Mouse (Mus musculus) lung, embryonic 15.5 days (tissue): ENCODE data around the gene Slc4a1. TPM values are rescaled to one million over a fixed set of nuclear protein-coding genes. Genes with fewer than 3 reads are reported as not detected.

ENCODE experiments used
- ATAC-seq: fragments of 200-750 bp; cut with Nextera tagmentation; 2 replicates; pipeline ENCODE4 v1.8.0; 2017; ENCODE audit warnings: moderate number of reproducible peaks, borderline replicate concordance; ENCODE audit not compliant: low FRiP score, low TSS enrichment; ENCODE audit errors: extremely low read depth
- H3K27ac ChIP-seq: fragments of 300-500 bp; sonication (generic); 2 replicates; pipeline ENCODE4 v1.5.1; 2015; ENCODE audit warnings: moderate library complexity, mild to moderate bottlenecking, inconsistent platforms
- H3K27me3 ChIP-seq: fragments of 300-500 bp; sonication (generic); 2 replicates; pipeline ENCODE4 v1.6.1; 2015; ENCODE audit warnings: inconsistent platforms
- H3K36me3 ChIP-seq: fragments of 300-500 bp; sonication (generic); 2 replicates; pipeline ENCODE4 v1.6.1; 2015; ENCODE audit warnings: inconsistent platforms
- H3K4me1 ChIP-seq: fragments of 300-500 bp; sonication (generic); 2 replicates; pipeline ENCODE4 v1.6.1; 2015; ENCODE audit warnings: inconsistent platforms
- H3K4me2 ChIP-seq: fragments of 300-500 bp; sonication (generic); 2 replicates; pipeline ENCODE4 v1.6.1; 2015; ENCODE audit warnings: inconsistent platforms, mild to moderate bottlenecking, moderate library complexity
- H3K4me3 ChIP-seq: fragments of 300-500 bp; sonication (generic); 2 replicates; pipeline ENCODE4 v1.5.1; 2015; ENCODE audit warnings: mild to moderate bottlenecking, inconsistent platforms
- H3K9ac ChIP-seq: fragments of 300-500 bp; sonication (generic); 2 replicates; pipeline ENCODE4 v1.6.1; 2015; ENCODE audit warnings: inconsistent platforms
- H3K9me3 ChIP-seq: fragments of 300-500 bp; sonication (generic); 2 replicates; pipeline ENCODE4 v1.6.1; 2016; ENCODE audit warnings: inconsistent platforms
- WGBS: fragments of 180-500 bp; shearing (Covaris S2); methylation state at CpG from one replicate; pipeline ENCODE4 v1.1.7; 2015; 5-methylcytosine and 5-hydroxymethylcytosine counted together
- microRNA-seq: library from miRNA; unstranded; fragments of <30 nt; microRNA quantifications from one replicate; pipeline ENCODE4, GENCODE M21; 2016
- polyA plus RNA-seq: library from polyadenylated mRNA; unstranded; fragments of >200 nt; fragmentation: Nextera tagmentation; extraction: Ambion mirVana; gene quantifications from 2 replicates; pipeline ENCODE4 v1.2.1, GENCODE M21; 2015

The Slc4a1 gene
- polyA plus RNA-seq, 1 experiment from 2014 or later: 10.1 TPM

GRCm38 (mm10) chr11:102299839-102300238 is 66.2 kb downstream of the Slc4a1 start:
- Histone ChIP-seq H3K9ac (no peak overlapping the region), H3K27me3 (no peaks in the 10 kb centered on the region), H3K4me3 (no peak overlapping the region), H3K36me3 (no peaks in the 10 kb centered on the region), H3K9me3 (no peaks in the 10 kb centered on the region), H3K4me2 (no peak overlapping the region), H3K27ac (no peak overlapping the region), H3K4me1 (peaks cover 13% of the 10 kb centered on the region)
- ATAC-seq: no peak
- 13% methylated on average over 1 of the region's 1 CpGs for WGBS

Small RNA genes within 50 kb of the gene (microRNA-seq; reads per million reads assigned to microRNA genes)
- not detected for gene Mir6930

Other genes with a start within 250 kb of the Slc4a1 start
- gene Nags, start 220.7 kb downstream of the Slc4a1 start, polyA plus RNA-seq: 0.46 and 0.67 TPM in 2 replicates
- 31.9 and 36.5 TPM in 2 replicates for gene Tmem101, start 209.8 kb downstream of the Slc4a1 start, polyA plus RNA-seq
- gene Lsm12, start 180.9 kb downstream of the Slc4a1 start, polyA plus RNA-seq: 112 and 136 TPM in 2 replicates
- 31.5 and 33.3 TPM in 2 replicates for gene G6pc3, start 176.6 kb downstream of the Slc4a1 start, polyA plus RNA-seq
- gene Hdac5, start 136.0 kb downstream of the Slc4a1 start, polyA plus RNA-seq: 71.3 and 76.7 TPM in 2 replicates
- gene BC030867, start 117.3 kb downstream of the Slc4a1 start, polyA plus RNA-seq: 19.9 and 20.4 TPM in 2 replicates
- 0.09 and 0.10 TPM in 2 replicates for gene Asb16, start 97.5 kb downstream of the Slc4a1 start, polyA plus RNA-seq
- gene Tmub2, start 81.3 kb downstream of the Slc4a1 start, polyA plus RNA-seq: 48.7 and 51.4 TPM in 2 replicates
- gene Atxn7l3, start 69.6 kb downstream of the Slc4a1 start, polyA plus RNA-seq: 13.3 and 13.6 TPM in 2 replicates
- 83.5 and 86.1 TPM in 2 replicates for gene Ubtf, start 46.5 kb downstream of the Slc4a1 start, polyA plus RNA-seq
- gene Rundc3a, start 27.2 kb upstream of the Slc4a1 start, polyA plus RNA-seq: 1.6 and 2.0 TPM in 2 replicates
- 240 and 247 TPM in 2 replicates for gene Slc25a39, start 41.7 kb upstream of the Slc4a1 start, polyA plus RNA-seq
- gene Grn, start 64.1 kb upstream of the Slc4a1 start, polyA plus RNA-seq: 168 and 174 TPM in 2 replicates
- gene Fam171a2, start 81.5 kb upstream of the Slc4a1 start, polyA plus RNA-seq: 4.7 and 6.9 TPM in 2 replicates
- gene Itga2b, start 103.9 kb upstream of the Slc4a1 start, polyA plus RNA-seq: 8.9 and 9.3 TPM in 2 replicates
- 44.6 and 49.7 TPM in 2 replicates for gene Gpatch8, start 190.2 kb upstream of the Slc4a1 start, polyA plus RNA-seq
- 16.1 and 20.3 TPM in 2 replicates for gene Gm11627, start 213.3 kb upstream of the Slc4a1 start, polyA plus RNA-seq
- 35.9 and 38.1 TPM in 2 replicates for gene Fzd2, start 238.2 kb upstream of the Slc4a1 start, polyA plus RNA-seq